Mouse (Mus musculus) liver, embryonic 15.5 days (tissue): ENCODE data around the gene Cadps2. TPM values are rescaled to one million over a fixed set of nuclear protein-coding genes. Genes with fewer than 3 reads are reported as not detected.

Source experiments
- ATAC-seq: fragments of 200-750 bp; cut with Nextera tagmentation; 2 replicates; pipeline ENCODE4 v1.8.0; 2017; ENCODE audit warnings: moderate number of reproducible peaks, mild to moderate bottlenecking, moderate library complexity; ENCODE audit not compliant: insufficient read depth
- H3K27ac ChIP-seq: fragments of 300-500 bp; sonication (generic); replicated peaks from 2 replicates; pipeline ENCODE4 v1.5.1; 2015; ENCODE audit warnings: mild to moderate bottlenecking, inconsistent platforms
- H3K27me3 ChIP-seq: fragments of 300-500 bp; sonication (generic); 2 replicates; pipeline ENCODE4 v1.6.1; 2015; ENCODE audit warnings: mild to moderate bottlenecking, inconsistent platforms
- H3K36me3 ChIP-seq: fragments of 300-500 bp; sonication (generic); replicated peaks from 2 replicates; pipeline ENCODE4 v1.6.1; 2015; ENCODE audit warnings: moderate library complexity, mild to moderate bottlenecking, inconsistent platforms
- H3K4me1 ChIP-seq: fragments of 300-500 bp; sonication (generic); replicated peaks from 2 replicates; pipeline ENCODE4 v1.6.1; 2015; ENCODE audit warnings: inconsistent platforms
- H3K4me2 ChIP-seq: fragments of 300-500 bp; sonication (generic); 2 replicates; pipeline ENCODE4 v1.6.1; 2015; ENCODE audit warnings: moderate library complexity, mild to moderate bottlenecking, inconsistent platforms
- H3K4me3 ChIP-seq: fragments of 300-500 bp; sonication (generic); replicated peaks from 2 replicates; pipeline ENCODE4 v1.5.1; 2015; ENCODE audit warnings: mild to moderate bottlenecking, inconsistent platforms
- H3K9ac ChIP-seq: fragments of 300-500 bp; sonication (generic); 2 replicates; pipeline ENCODE4 v1.6.1; 2015; ENCODE audit warnings: moderate library complexity, mild to moderate bottlenecking, inconsistent platforms
- H3K9me3 ChIP-seq: fragments of 300-500 bp; sonication (generic); replicated peaks from 2 replicates; pipeline ENCODE4 v1.6.1; 2016; ENCODE audit warnings: inconsistent platforms
- WGBS: fragments of 180-500 bp; shearing (Covaris S2); methylation state at CpG from one replicate; pipeline ENCODE4 v1.1.7; 2015; ENCODE audit warnings: mixed read lengths; ENCODE audit not compliant: insufficient replicate concordance; 5-methylcytosine and 5-hydroxymethylcytosine counted together
- polyA plus RNA-seq: library from polyadenylated mRNA; unstranded; fragments of >200 nt; fragmentation: Nextera tagmentation; extraction: Ambion mirVana; gene quantifications from 2 replicates; pipeline ENCODE4 v1.2.1, GENCODE M21; 2015

The Cadps2 gene
- polyA plus RNA-seq, 1 experiment from 2014 or later = 0.05 TPM

DNA sequence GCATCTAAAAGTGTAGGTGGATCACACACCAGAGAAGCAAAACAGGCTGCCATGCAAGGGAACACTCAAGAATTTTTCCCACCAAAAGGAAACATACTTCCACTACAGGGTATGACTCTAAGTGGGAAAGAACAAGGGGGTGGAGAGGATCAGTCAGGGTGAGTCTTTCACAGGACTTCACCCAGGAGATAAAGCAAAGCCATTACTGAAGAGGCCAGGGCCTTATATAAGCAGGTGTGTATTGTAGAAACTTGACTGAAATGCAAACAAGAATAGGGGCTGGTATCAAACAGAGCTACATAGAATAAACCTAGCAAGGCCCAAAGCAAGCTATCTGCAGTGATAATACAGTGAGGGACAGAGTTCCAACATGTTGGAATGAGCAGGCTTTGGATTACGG is 271.6 kb downstream of the Cadps2 start:
- 62% methylated on average over 1 of the region's 1 CpGs for WGBS
- no peak overlapping the region for H3K27ac ChIP-seq
- no peak for ATAC-seq
- no peak overlapping the region for H3K9ac ChIP-seq
- no peaks in the 10 kb centered on the region for H3K9me3 ChIP-seq
- H3K27me3 ChIP-seq = no peaks in the 10 kb centered on the region
- no peaks in the 10 kb centered on the region for H3K4me1 ChIP-seq
- no peak overlapping the region for H3K4me2 ChIP-seq
- H3K4me3 ChIP-seq = no peak overlapping the region
- no peaks in the 10 kb centered on the region for H3K36me3 ChIP-seq

DNA sequence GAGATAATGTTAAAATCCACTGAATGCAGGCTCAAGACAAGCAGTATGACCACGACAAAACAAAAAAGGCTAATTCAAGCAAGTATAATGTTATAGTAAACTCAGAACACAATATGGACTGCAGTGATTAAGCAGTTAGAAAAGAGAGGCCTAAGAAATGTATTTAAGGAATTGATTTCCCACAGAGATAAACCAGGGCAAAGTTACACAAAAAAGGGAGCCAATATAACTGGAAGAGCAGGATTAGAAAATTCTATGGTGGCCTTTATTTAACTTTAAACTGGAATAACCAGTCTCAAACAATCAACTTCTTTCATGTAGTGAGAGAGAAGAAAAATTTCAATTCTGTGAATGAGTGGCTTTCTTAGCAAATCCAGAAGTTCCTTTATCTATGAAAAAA is 289.3 kb downstream of the Cadps2 start:
- Histone ChIP-seq H3K27me3 (no peaks in the 10 kb centered on the region), H3K4me2 (no peak overlapping the region), H3K36me3 (no peaks in the 10 kb centered on the region), H3K4me1 (no peaks in the 10 kb centered on the region), H3K27ac (no peak overlapping the region), H3K9ac (no peak overlapping the region), H3K9me3 (no peaks in the 10 kb centered on the region), H3K4me3 (no peak overlapping the region)
- WGBS = 65% methylated on average over 1 of the region's 1 CpGs
- no peak for ATAC-seq

DNA sequence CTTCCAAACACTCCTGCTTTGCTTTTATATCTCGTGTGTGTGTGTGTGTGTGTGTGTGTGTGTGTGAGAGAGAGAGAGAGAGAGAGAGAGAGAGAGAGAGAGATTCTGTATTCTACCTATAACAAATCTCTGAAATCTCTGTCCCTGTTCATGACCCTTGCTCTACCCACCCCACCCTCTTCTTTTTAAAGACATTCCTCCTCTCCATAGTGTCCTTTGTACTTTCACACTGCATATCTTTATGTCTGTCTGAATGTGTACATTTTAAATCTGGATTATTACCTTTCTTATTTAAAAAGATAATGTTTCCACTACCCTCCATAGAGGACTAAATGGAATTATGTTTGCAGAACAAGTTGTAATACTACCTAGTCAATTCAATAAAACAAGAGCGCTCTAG is 315.5 kb downstream of the Cadps2 start:
- no peak for ATAC-seq
- no peak overlapping the region for H3K9ac ChIP-seq
- WGBS = 57% methylated on average over 2 of the region's 2 CpGs

DNA sequence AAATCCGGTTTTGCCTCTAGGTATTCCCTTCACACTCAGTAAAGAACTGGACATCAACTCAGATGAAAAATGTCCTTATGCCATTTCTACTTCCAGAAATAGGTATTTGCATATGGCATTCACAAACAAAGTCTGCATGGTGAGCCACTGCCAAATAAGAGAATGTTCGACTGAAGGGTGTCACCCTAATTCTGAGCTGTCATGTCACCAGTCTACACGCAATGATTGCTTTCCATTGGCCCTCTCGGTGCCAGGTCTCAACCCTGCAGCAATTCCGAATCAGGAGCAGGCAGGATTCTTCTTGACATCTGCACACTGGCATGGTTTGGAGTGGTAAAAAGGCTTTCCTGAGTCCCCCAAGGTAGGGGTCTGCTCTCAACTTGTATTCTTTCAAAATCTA is 316.7 kb downstream of the Cadps2 start:
- H3K4me1 ChIP-seq = no peaks in the 10 kb centered on the region
- H3K27ac ChIP-seq = no peak overlapping the region
- H3K27me3 ChIP-seq = no peaks in the 10 kb centered on the region
- no peak for ATAC-seq
- WGBS = 70% methylated on average over 5 of the region's 5 CpGs
- H3K36me3 ChIP-seq = no peaks in the 10 kb centered on the region
- H3K4me3 ChIP-seq = no peak overlapping the region
- H3K4me2 ChIP-seq = no peak overlapping the region
- H3K9me3 ChIP-seq = no peaks in the 10 kb centered on the region
- H3K9ac ChIP-seq = no peak overlapping the region

More for the DNA sequence above, 315.5 kb downstream of the Cadps2 start:
- Histone ChIP-seq H3K4me1 (no peaks in the 10 kb centered on the region), H3K4me2 (no peak overlapping the region), H3K9me3 (no peaks in the 10 kb centered on the region), H3K27ac (no peak overlapping the region), H3K27me3 (no peaks in the 10 kb centered on the region), H3K4me3 (no peak overlapping the region), H3K36me3 (no peaks in the 10 kb centered on the region)

DNA sequence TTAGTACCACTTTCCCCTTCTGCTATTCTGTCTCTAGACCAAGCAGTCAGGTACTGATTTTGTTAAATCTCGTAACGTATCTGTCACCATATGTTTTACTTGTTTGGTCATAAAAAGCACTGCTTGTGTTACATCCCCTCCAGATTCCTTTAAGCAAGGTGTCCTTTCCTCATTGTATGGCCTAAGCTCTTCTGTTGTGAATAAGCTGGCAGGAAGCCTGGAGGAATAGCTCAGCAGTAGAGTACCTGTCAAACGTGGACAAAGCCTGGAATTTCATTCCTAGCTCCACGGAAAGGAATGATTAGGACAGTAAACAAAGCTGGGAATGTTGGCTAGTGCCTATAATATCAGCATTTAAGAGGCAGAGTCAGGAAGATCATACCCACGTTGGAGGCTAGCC is 340.6 kb downstream of the Cadps2 start:
- ATAC-seq = no peak
- no peaks in the 10 kb centered on the region for H3K36me3 ChIP-seq
- H3K4me3 ChIP-seq = no peak overlapping the region
- no peak overlapping the region for H3K4me2 ChIP-seq
- no peaks in the 10 kb centered on the region for H3K27me3 ChIP-seq
- H3K9me3 ChIP-seq = no peaks in the 10 kb centered on the region
- WGBS = 46% methylated on average over 5 of the region's 5 CpGs
- no peaks in the 10 kb centered on the region for H3K4me1 ChIP-seq
- no peak overlapping the region for H3K9ac ChIP-seq
- no peak overlapping the region for H3K27ac ChIP-seq

DNA sequence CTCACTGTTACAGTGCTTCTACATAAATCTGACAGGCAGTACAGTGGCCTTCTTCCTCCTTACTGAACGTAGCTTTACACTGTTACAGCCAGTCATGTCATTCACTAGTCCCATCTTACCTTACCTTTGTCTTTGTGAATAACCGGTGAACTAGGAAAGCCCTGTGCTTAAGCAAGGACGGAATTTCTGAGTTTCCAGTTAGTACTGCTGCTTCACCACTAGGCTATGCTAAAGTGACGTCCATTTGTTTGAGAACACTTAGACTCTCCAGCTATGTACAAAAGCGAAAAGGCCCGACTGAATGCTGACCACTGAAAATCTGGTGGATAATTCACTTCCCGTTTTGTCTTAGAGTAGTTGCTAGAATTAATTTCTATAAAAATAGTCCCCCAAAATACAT is 347.4 kb downstream of the Cadps2 start:
- H3K4me2 ChIP-seq = no peak overlapping the region
- no peaks in the 10 kb centered on the region for H3K27me3 ChIP-seq
- ATAC-seq = no peak
- 39% methylated on average over 7 of the region's 7 CpGs for WGBS
- no peak overlapping the region for H3K27ac ChIP-seq
- H3K4me1 ChIP-seq = no peaks in the 10 kb centered on the region
- no peaks in the 10 kb centered on the region for H3K9me3 ChIP-seq
- no peak overlapping the region for H3K9ac ChIP-seq
- H3K36me3 ChIP-seq = no peaks in the 10 kb centered on the region
- H3K4me3 ChIP-seq = no peak overlapping the region

DNA sequence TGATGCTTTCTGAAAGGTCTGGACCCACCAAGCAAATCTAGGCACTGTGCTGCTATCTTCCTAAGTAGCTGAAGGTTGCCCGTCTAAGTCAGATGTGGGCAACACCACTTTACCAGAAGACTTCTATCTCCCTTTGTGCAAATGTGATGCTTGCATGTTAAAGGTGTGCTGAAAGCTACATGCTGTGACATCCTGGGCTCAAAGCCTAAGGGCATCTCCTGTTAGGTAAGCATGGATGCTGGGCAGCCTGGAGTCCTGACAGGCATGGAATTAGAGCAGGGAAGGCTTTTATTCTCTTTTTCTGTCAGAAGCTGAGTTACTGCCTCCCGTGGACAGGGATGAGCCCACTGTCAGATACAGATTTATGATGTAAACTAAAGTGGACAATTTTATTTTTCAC is 348.8 kb downstream of the Cadps2 start:
- Histone ChIP-seq H3K27ac (no peak overlapping the region), H3K27me3 (no peaks in the 10 kb centered on the region), H3K36me3 (no peaks in the 10 kb centered on the region), H3K4me2 (no peak overlapping the region), H3K4me1 (no peaks in the 10 kb centered on the region), H3K4me3 (no peak overlapping the region), H3K9ac (no peak overlapping the region), H3K9me3 (no peaks in the 10 kb centered on the region)
- ATAC-seq = no peak
- whole genome bisulfite sequencing = 62% methylated on average over 2 of the region's 2 CpGs

DNA sequence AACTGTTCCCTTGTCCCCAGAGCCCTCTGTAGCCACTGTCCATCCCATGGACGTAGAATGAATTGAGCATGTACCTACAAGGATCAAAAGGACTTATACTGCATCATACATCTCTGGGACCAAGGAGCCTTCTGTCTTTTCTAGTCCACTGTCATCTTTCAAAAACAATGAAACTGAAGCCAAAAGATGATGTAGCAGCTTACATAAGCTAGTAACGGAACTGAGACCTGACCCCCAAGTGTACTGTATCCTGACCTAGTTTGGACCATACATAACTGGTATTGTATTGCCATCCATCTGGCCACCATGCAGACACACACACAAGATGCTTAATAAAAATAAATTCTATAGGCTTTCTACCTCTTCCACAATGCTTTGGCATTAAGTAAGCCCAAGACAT is 350.2 kb downstream of the Cadps2 start:
- Histone ChIP-seq H3K9me3 (no peaks in the 10 kb centered on the region), H3K4me1 (no peaks in the 10 kb centered on the region), H3K4me3 (no peak overlapping the region), H3K27me3 (no peaks in the 10 kb centered on the region), H3K36me3 (no peaks in the 10 kb centered on the region), H3K9ac (no peak overlapping the region), H3K27ac (no peak overlapping the region), H3K4me2 (no peak overlapping the region)
- 57% methylated on average over 2 of the region's 2 CpGs for WGBS
- ATAC-seq = no peak

DNA sequence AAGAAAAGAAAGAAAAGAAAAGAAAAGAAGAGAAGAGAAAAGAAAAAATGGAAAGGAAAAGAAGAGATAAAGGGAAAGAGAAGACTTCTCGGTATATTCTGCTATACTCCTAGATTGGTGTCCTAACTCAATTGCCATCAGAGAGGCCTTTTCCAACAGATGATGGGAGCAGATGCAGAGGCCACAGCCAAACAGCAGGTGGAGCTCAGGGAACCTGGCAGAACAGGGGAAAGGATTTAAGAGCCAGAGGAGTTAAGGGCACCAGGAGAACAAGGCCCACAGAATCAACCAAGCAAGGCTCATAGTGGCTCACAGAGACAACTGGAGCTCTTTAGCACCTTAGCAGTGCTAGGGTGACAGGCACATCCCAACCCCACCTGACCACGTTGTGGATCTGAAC is 366.5 kb downstream of the Cadps2 start:
- no peaks in the 10 kb centered on the region for H3K27me3 ChIP-seq
- H3K9ac ChIP-seq = no peak overlapping the region
- WGBS = 43% methylated on average over 2 of the region's 2 CpGs
- no peak overlapping the region for H3K4me2 ChIP-seq
- H3K36me3 ChIP-seq = no peaks in the 10 kb centered on the region
- H3K27ac ChIP-seq = no peak overlapping the region
- no peak overlapping the region for H3K4me3 ChIP-seq
- no peak for ATAC-seq
- H3K9me3 ChIP-seq = no peaks in the 10 kb centered on the region
- H3K4me1 ChIP-seq = no peaks in the 10 kb centered on the region

DNA sequence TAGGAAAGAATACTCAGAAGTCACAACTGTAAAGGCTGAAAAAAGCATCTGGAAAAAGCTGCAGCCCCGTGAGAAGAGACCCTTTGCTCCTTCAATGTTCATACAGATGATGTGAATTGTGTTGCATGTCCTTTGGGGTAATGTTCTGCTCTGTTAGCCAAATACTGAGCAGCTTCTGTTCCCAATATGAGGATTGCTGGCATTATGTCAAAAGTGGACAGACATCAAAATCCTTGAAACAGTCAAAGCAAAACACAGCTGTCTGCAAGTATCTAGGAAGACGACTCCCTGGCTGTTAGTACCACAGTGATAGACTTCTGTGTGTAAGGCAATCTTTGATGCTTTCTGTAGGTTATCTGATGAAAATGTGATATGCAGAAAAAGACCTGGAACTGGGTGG is 367.4 kb downstream of the Cadps2 start:
- ATAC-seq = no peak
- WGBS = 47% methylated on average over 2 of the region's 2 CpGs

DNA sequence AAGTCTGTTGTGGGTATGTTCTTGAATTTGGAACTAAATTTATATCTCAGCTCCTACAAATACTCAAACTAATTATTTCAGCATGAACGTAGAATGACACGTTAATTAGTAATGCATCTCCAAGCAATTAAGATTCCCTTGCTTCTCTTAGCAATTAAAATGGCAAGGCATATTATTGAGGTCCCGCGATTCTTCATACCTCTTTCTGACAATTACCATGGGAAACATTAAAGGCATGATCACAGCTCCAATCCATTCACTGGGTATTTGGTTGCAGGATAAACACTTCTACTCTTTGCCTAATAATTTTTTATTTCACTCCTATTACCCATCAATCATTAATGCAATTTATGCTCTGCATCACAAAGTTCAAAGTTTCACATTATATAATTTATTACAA is 371.3 kb downstream of the Cadps2 start:
- no peak for ATAC-seq

More for the DNA sequence above, 367.4 kb downstream of the Cadps2 start:
- Histone ChIP-seq H3K4me1 (no peaks in the 10 kb centered on the region), H3K27ac (no peak overlapping the region), H3K9me3 (no peaks in the 10 kb centered on the region), H3K27me3 (no peaks in the 10 kb centered on the region), H3K36me3 (no peaks in the 10 kb centered on the region), H3K4me3 (no peak overlapping the region), H3K4me2 (no peak overlapping the region), H3K9ac (no peak overlapping the region)

DNA sequence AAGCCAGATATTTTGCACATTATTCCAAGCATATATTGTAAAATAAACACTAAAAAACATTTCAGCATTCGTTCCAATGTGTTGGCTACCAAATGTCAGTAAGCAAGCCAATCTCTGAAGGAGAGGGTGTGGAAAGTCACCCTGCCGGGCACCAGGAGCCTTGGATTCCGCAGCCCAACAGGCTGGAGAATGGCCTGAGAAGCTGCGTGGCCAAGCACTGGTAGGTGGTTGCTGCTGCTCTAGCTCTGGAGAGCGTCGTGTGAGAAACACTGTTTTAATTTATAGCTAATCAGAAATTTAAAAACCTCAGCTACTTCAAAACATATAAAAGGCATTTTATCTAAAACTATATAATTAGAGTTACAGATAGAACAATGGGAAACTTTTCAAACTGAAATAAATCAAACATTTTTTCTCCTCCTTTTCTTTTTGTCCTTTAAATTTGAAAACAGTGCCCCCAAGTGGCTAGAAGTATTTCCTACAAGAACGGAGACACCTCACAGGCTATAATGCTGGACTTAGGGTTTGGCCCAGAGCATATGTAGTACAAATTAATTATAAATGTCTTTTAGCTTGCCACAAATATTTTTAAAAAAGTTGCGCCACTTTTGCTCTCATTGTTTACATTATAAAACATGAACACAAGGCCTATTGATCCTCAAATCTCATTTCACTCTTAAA is 376.5 kb downstream of the Cadps2 start:
- no peak overlapping the region for H3K4me2 ChIP-seq
- no peak overlapping the region for H3K27ac ChIP-seq
- H3K4me1 ChIP-seq = no peaks in the 10 kb centered on the region
- no peaks in the 10 kb centered on the region for H3K9me3 ChIP-seq
- no peaks in the 10 kb centered on the region for H3K27me3 ChIP-seq
- no peak overlapping the region for H3K9ac ChIP-seq
- no peaks in the 10 kb centered on the region for H3K36me3 ChIP-seq
- 25% methylated on average over 8 of the region's 8 CpGs for WGBS
- no peak for ATAC-seq
- H3K4me3 ChIP-seq = no peak overlapping the region

More for the DNA sequence above, 371.3 kb downstream of the Cadps2 start:
- no peaks in the 10 kb centered on the region for H3K9me3 ChIP-seq
- no peak overlapping the region for H3K9ac ChIP-seq
- H3K27ac ChIP-seq = no peak overlapping the region
- 67% methylated on average over 4 of the region's 4 CpGs for WGBS
- no peak overlapping the region for H3K4me2 ChIP-seq
- no peak overlapping the region for H3K4me3 ChIP-seq
- no peaks in the 10 kb centered on the region for H3K27me3 ChIP-seq
- no peaks in the 10 kb centered on the region for H3K4me1 ChIP-seq
- no peaks in the 10 kb centered on the region for H3K36me3 ChIP-seq
